Mouse (Mus musculus): ENCODE data around the gene Tead3. TPM values are rescaled to one million over a fixed set of nuclear protein-coding genes. Genes with fewer than 3 reads are reported as not detected.

Gene Tead3
- 28.5 and 46.8 TPM in 2 replicates for polyA plus RNA-seq (2012; rRNA removed)

DNA sequence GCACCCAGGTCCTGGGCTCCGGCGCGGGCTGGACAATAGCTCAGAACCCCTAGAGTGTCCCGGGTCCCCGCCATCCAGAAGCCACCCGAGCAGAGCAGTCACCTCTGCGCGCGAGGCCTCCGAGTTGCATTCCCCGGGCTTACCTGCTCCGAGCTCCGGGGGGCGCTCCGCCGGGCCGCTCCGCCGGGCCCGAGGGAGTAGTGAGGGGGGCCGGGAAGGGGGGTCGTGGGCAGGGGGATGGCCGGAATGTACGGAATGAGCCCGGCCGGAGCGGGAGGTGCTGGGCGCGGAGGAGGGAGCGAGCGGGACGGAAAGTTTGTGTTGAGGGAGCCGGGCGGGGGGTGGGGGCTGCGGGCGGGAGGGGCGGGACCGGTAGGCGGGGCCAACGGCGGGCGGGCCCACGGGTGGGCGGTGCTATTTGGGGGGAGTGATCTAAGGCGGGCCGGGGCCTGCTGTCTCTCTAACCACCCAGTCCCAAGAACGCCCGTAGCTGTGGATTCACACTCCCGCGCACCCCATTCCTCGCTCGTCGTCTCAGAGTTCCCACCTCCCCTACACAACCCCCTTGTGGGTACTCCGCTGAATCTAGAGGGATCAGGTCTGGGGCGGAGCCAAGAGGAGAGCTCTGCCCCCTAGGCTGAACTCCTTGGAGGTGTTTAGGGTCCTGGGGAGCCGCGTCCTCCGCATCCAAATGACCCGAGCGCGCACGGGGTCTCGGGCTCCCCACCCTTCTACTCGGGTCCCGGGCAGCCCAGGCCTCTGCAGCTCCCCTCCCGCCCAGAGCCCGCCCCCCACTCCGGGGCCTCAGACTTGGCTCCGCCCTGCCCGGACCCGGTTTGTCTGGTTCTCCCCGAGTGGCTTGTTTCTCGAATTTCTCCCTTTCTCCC lies at the start of gene Tead3:
Tead3 (minus strand) TSS at position 352 of the 887 bp plus-strand sequence.

DNA sequence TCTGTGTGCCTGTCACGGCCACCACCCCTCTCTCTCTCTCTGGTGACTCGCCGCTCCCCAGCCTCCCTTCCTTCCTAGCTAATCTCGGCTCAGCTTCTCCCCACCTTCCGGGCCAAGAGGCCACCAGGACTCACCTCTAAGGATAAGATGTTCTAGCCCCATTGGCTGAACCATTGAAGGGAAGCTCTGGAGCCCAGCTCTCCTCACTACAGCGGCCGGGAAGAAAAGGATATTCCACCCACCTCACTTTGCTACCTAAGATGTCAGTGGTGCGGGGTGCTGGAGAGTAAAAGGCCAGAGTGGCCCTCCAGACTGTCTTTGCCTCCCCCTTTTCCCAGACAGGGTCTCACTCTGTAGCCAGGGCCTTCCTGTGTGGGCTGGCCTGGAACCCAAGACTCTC lies 14.5 kb upstream of the Tead3 start, which contains the start of gene Tulp1:
Tulp1 (minus strand) TSS at position 101 of the 400 bp plus-strand sequence.

DNA sequence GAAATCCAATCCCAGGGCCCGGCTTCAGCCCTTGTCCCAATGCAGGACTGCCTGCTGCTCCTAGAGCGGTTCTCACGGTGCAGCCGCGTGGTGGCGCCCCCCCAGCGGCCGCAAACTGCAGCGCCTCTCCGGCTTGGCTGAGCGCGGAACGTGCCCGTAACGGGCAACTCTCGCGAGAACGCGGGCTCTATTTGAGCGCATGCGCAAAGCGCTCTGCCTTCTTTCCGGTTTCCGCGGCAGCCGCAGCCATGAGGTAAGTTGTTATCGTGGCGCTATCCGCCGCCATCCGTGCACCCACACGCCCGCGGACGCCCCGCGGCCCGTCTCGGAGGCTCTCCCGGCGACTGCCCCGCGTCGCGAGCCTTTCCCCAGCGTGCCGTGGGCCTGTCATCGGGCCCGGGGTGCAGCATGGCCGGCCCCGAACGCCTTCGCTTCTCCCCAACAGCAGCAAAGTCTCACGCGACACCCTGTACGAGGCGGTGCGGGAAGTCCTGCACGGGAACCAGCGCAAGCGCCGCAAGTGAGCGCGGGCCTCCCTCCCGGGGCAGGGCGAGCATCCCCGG lies 22.2 kb downstream of the Tead3 start, which contains the start of gene Rpl10a:
Rpl10a (plus strand) TSS at position 106 of the 563 bp plus-strand sequence.

DNA sequence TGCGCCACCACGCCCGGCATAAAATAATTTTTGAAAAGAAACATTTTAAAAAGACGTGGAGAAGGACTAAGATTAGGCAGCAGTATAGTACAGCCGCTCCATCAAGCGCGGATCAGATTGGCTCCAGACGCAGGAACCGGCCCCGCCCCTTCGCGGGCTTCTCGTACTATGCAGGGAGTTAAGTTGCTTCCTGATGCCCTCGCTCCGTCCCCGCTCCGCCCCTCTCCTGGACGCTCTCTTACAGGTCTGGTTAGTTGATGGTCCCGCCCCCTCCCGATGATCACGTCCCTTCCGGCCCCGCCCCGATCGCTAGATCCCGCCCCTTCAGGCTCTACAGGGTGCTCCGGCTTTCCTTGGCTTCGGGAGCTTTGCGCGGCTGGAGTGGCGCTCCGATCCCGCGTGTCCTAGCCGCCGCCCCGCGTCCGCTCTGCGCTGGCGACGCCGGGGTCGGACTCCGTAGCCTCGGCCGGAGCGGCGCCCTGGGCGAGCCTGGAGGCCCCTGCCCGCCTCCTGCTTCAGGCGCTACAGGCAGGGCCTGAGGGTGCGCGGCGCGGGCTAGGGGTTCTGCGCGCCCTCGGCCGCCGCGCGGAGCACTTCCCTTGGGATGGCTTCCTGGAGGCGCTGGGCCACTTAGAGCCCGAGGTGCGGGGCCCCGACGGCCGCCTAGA lies 37.3 kb downstream of the Tead3 start, which contains the start of gene Fance:
Fance (plus strand) TSS at position 308 of the 668 bp plus-strand sequence.

Other genes starting within 250 kb of the Tead3 start
- 26.2 and 31.0 TPM in 2 replicates for gene Scube3, start 208.7 kb downstream of the Tead3 start, polyA plus RNA-seq (2012; rRNA removed)
- gene Zfp523, start 173.7 kb downstream of the Tead3 start, polyA plus RNA-seq (2012; rRNA removed), result 49.6 and 87.6 TPM in 2 replicates
- gene Def6, start 143.0 kb downstream of the Tead3 start, polyA plus RNA-seq (2012; rRNA removed), result 5.6 and 6.2 TPM in 2 replicates
- gene Ppard, start 118.1 kb downstream of the Tead3 start, polyA plus RNA-seq (2012; rRNA removed), result 15.0 and 18.4 TPM in 2 replicates
- gene Fance, start 37.3 kb downstream of the Tead3 start, polyA plus RNA-seq (2012; rRNA removed), result 18.2 and 28.9 TPM in 2 replicates
- 2,176 and 3,752 TPM in 2 replicates for gene Rpl10a, start 22.3 kb downstream of the Tead3 start, polyA plus RNA-seq (2012; rRNA removed)
- gene Tulp1, start 14.4 kb upstream of the Tead3 start, polyA plus RNA-seq (2012; rRNA removed), result 4.1 TPM in 2 replicates
- 33.1 and 70.5 TPM in 2 replicates for gene Fkbp5, start 166.7 kb upstream of the Tead3 start, polyA plus RNA-seq (2012; rRNA removed)
- 0.06 TPM in 1 of 2 replicates, not detected in the other for gene Armc12, start 180.0 kb upstream of the Tead3 start, polyA plus RNA-seq (2012; rRNA removed)
- gene Clpsl2, start 198.6 kb upstream of the Tead3 start, polyA plus RNA-seq (2012; rRNA removed), result not detected in 2 replicates
- gene Clps, start 209.9 kb upstream of the Tead3 start, polyA plus RNA-seq (2012; rRNA removed), result 0.16 and 0.24 TPM in 2 replicates
- gene Lhfpl5, start 224.8 kb upstream of the Tead3 start, polyA plus RNA-seq (2012; rRNA removed), result 0.32 and 1.0 TPM in 2 replicates